Comparison of ENCODE assay signal across 12 mouse cellular contexts in the genomic region with DNA sequence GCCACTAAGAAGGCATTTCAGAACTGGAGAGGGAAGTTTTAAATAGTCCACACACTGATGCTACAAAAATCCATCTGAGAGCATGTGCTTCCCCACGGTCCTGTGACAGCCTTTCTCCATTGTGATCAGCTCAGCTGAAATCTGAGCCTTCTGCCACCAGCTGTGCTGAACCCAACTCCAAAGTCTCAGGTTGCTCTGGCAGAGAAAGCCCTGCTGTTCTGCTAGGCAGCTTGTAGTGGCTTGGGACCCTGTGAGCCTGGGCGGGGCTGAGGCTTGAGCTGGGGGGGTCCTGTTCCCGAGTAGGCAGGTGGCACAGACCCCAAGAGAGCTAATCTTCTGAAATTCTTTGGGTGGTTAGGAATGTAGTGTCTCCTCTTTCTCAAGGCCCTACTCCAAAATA.
DNase-seq lines count a peak whose midpoint lies in the region; ATAC-seq and TF ChIP-seq lines count a peak whose summit lies in the region.
"Had no signal": no experiment of that assay in that cellular context is flagged by ENCODE, and none has a peak within 500 bp of the region (broad histone marks: within the 10 kb centered on the region; RNA-seq: fewer than 3 reads in every experiment).

No protein-coding gene starts in this region.

- no peak overlapping the region for H3K9ac ChIP-seq in forebrain, postnatal 0 days
- no peak overlapping the region for H3K9ac ChIP-seq in kidney, embryonic 15.5 days
- H3K9ac ChIP-seq in limb, embryonic 12.5 days (replicated peaks): no peak overlapping the region
- H3K9ac ChIP-seq: hindbrain, embryonic 14.5 days had no signal

- no peaks in the 10 kb centered on the region for H3K27me3 ChIP-seq in forebrain, embryonic 10.5 days (ENCODE audit: poor library complexity, severe bottlenecking)
- H3K27me3 ChIP-seq in forebrain, postnatal 0 days (ENCODE audit: insufficient read depth, low read length): peaks cover 3% of the 10 kb centered on the region; the same call in 1 of the 2 replicates
- no peaks in the 10 kb centered on the region for H3K27me3 ChIP-seq in kidney, embryonic 15.5 days
- no peaks in the 10 kb centered on the region for H3K27me3 ChIP-seq in limb, embryonic 12.5 days
- H3K27me3 ChIP-seq: Patski had no signal

- no peaks in the 10 kb centered on the region for H3K36me3 ChIP-seq in forebrain, embryonic 10.5 days (replicated peaks)
- no peaks in the 10 kb centered on the region for H3K36me3 ChIP-seq in forebrain, postnatal 0 days (ENCODE audit: insufficient read depth)
- no peaks in the 10 kb centered on the region for H3K36me3 ChIP-seq in kidney, embryonic 15.5 days
- H3K36me3 ChIP-seq in limb, embryonic 12.5 days: no peaks in the 10 kb centered on the region

- no peak overlapping the region for H3K4me3 ChIP-seq in forebrain, embryonic 10.5 days
- H3K4me3 ChIP-seq in forebrain, postnatal 0 days (ENCODE audit: low read depth, low read length): no peak overlapping the region
- no peak overlapping the region for H3K4me3 ChIP-seq in kidney, embryonic 15.5 days (replicated peaks)
- H3K4me3 ChIP-seq in limb, embryonic 12.5 days (replicated peaks): no peak overlapping the region
- H3K4me3 ChIP-seq: erythroblast, embryonic 14.5 days had no signal

- no peaks in the 10 kb centered on the region for H3K9me3 ChIP-seq in forebrain, embryonic 10.5 days
- H3K9me3 ChIP-seq in forebrain, postnatal 0 days (ENCODE audit: low read length): no peaks in the 10 kb centered on the region
- no peaks in the 10 kb centered on the region for H3K9me3 ChIP-seq in kidney, embryonic 15.5 days (replicated peaks)
- H3K9me3 ChIP-seq in limb, embryonic 12.5 days: no peaks in the 10 kb centered on the region

- TF ChIP-seq CTCF in forebrain, postnatal 0 days (IDR thresholded peaks at IDR 0.05; ENCODE audit: low read depth): no peak

- 2% methylated on average over 3 of the region's 3 CpGs for WGBS in forebrain, embryonic 10.5 days
- 4% methylated on average over 3 of the region's 3 CpGs for WGBS in forebrain, postnatal 0 days
- WGBS in kidney, embryonic 15.5 days: 5% methylated on average over 3 of the region's 3 CpGs
- 3% methylated on average over 3 of the region's 3 CpGs for whole genome bisulfite sequencing in limb, embryonic 12.5 days

- no peak for ATAC-seq in forebrain, postnatal 0 days
- peak; percentile 93 for ATAC-seq in kidney, embryonic 15.5 days (replicated peaks; ENCODE audit: low FRiP score)
- peak; percentile 90 for ATAC-seq in limb, embryonic 12.5 days (ENCODE audit: insufficient number of reproducible peaks, insufficient read depth, low FRiP score, low TSS enrichment, low read depth)
- ATAC-seq: Patski had no signal

- H3K27ac ChIP-seq in forebrain, embryonic 10.5 days: peak overlapping the region; percentile 68
- H3K27ac ChIP-seq in forebrain, postnatal 0 days (ENCODE audit: low read depth, low read length): no peak overlapping the region
- peak overlapping the region; percentile 42; the same call in 1 of the 2 replicates for H3K27ac ChIP-seq in kidney, embryonic 15.5 days
- H3K27ac ChIP-seq in limb, embryonic 12.5 days: 0 out of 2 replicates have a peak overlapping the region, but pooled peaks have one; percentile 23
- H3K27ac ChIP-seq: hindbrain, embryonic 14.5 days had no signal

- DNase-seq in forebrain, embryonic 10.5 days (ENCODE audit: extremely low spot score, low spot score): peak; percentile 59
- no peak for DNase-seq in forebrain, postnatal 0 days
- DNase-seq in kidney, adult 11 months: no peak
- DNase-seq in embryo, embryonic 11 days: peak; percentile 76
- no peak for DNase-seq in layer of hippocampus, adult 9-11 months
- no peak for DNase-seq in frontal cortex, postnatal 25 days (ENCODE audit: low spot score in 2 of 2)
- DNase-seq: lung, postnatal 36 days had no signal

- peaks cover 16% of the 10 kb centered on the region for H3K4me1 ChIP-seq in forebrain, embryonic 10.5 days
- no peaks in the 10 kb centered on the region; the same call in 1 of the 2 replicates for H3K4me1 ChIP-seq in forebrain, postnatal 0 days (ENCODE audit: insufficient read depth)
- peaks cover 16% of the 10 kb centered on the region for H3K4me1 ChIP-seq in kidney, embryonic 15.5 days
- H3K4me1 ChIP-seq in limb, embryonic 12.5 days (replicated peaks): peaks cover 16% of the 10 kb centered on the region

- no peak overlapping the region for H3K4me2 ChIP-seq in forebrain, postnatal 0 days (ENCODE audit: low read depth)
- no peak overlapping the region for H3K4me2 ChIP-seq in kidney, embryonic 15.5 days
- H3K4me2 ChIP-seq in limb, embryonic 12.5 days: peak overlapping the region; percentile 26; the same call in 1 of the 2 replicates
- H3K4me2 ChIP-seq: hindbrain, embryonic 14.5 days had no signal

Comparison
In these comparisons a context has a peak if more than half of its experiments do, and no peak if none do; other contexts are left out.
1. DNase-seq: peak in forebrain, embryonic 10.5 days (single experiment) and embryo, embryonic 11 days (single experiment); none in forebrain, postnatal 0 days (single experiment), kidney, adult 11 months (single experiment), layer of hippocampus, adult 9-11 months (single experiment) and frontal cortex, postnatal 25 days (0 of 2).